Mouse (Mus musculus) urinary bladder, adult 18-20 months (tissue): ENCODE results near the gene Htra3.

Source experiments
- DNase-seq, 2 experiments: peaks; one replicate each; pipeline ENCODE4 v3.0.0; 2022; ENCODE audit warnings: low spot score in 2 of 2, mixed read lengths in 2 of 2

Gene Htra3

DNA sequence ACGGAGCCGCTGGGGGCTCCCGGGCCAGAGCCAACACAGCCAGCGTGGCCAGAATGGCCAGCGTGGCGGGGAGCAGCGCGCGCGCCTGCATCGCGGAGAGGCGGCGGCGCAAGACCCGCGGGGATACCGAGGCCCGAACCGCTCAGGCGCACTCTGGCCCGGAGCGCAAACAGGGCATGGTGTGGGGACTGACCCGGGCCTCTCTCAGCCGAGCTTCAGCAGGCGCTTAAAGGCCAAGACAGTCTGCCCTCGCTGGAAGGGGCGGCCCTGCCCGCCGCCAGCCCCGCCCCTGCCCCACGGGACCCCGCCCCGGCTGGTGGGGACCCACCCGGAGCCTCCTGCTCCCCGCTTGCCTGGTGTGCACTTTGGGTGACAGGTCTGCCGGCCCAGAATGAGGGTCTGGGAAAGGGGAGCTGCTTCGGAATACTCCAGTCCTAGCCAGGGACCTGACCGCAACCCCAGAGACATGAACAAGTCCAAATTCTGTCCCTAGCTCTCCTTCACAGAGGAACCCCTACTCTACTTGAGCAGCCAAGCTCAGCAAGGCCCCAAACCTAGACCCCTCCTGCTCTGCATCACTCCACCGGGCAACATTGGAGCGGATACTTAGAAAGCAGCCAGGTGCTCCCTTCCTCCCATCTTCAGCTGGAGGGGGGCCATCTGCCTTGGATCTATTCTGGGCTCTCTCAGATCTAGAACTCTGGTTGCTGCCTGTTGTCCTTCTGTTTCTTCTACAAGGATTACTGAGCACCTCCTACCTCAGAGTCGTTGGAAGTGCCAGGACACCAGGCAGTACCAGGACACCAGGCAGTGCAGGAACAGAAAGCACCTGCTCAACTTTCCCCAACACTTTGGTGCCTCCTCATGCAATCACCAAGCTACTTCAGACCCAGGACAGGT is at the start of gene Htra3:
TSS of gene Htra3 (minus strand) at position 527 of the 900 bp plus-strand sequence.
- DNase-seq, result peak; percentile 52 to 53

- peak; percentile 46 to 50 for DNase-seq
Observed at GRCm38 (mm10) chr5:35728957-35729460, 49.4 kb upstream of the Htra3 start.

GRCm38 (mm10) chr5:35728344-35728956 is 48.9 kb upstream of the Htra3 start:
- DNase-seq, result no peak

DNA sequence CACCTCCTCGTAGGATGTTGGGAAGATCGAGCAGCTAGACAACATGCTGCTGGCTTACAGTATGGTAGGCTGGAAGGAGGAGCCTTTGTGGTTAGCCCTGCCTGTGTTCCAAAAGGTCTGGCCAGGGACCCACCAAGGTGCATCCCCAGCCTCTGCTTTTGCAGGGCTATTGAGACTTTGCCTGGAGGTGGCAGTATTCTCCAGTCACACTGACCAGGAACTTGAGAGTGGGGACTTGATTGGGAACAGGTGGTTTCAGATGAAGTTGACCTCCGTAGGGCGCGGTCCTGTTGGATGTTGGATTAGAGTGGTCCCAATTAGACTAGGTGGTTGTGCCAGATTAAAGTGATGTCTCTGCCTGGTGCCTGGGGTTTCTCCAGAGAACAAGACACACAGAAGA is 47.9 kb upstream of the Htra3 start:
- DNase-seq, result no peak

- DNase-seq, result no peak
Observed at GRCm38 (mm10) chr5:35725840-35726239, 46.3 kb upstream of the Htra3 start.

GRCm38 (mm10) chr5:35723900-35724299 is 44.3 kb upstream of the Htra3 start:
- DNase-seq, result no peak

GRCm38 (mm10) chr5:35722654-35723053 is 43.1 kb upstream of the Htra3 start:
- no peak for DNase-seq

DNA sequence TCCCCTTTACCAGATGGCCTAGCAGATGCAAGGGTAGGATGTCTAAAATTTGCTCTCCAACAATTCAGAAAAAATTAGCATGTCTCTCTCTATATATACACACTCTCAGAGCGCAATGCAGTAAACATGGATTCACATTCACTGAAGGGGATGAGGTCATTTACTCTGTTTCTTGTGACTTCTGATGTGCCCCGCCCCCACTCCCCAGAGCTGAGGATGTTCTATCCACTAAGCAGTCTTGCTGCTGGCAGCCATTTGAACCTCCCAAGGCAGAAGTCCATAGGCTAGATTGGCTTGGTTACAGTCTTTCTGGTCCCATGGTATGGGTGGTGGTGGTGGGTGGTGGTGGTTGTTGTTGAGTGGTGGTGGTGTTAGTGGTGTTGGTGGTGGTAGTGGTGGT is 42.4 kb upstream of the Htra3 start:
- no peak for DNase-seq

- DNase-seq, result no peak
Observed at GRCm38 (mm10) chr5:35719880-35720279, 40.3 kb upstream of the Htra3 start.

DNA sequence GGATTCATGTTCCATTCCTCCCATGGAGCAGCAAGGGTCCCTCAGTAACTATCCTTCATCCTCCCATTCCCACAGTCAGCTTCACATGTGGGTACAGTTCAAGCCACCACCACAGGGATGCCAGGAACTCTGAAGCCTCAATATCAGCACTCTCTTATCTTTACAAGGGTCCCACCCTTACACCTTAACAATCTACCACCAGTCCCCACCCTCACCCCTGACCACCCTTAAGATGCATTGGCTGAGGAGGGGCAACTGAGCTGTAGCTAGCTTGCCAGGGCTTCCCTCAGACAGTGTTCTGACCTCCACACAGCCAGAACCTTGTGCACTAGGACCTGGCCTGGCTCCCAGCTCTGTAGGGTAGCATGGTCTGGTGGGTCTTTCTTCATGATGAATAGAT is 39.8 kb upstream of the Htra3 start:
- no peak for DNase-seq

DNA sequence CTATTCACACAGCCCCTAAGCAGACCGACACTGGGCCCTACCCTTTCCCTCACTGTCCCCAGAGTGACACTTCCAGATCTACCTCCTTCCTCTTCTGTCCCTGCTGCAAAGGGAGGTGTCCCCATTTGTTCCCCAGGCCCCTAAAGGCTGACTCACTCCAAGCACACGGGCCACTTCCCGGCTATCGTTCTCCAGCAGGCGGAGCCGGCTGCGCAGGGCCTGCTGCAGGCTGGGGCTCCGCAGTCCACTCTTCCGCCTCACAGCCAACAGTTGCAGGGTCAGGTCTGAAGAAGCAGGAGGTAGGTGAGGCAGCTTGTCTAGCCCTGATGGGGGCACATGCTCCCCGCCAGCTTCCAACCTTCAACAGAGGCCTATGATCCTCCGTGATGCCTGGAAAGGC is 39.2 kb upstream of the Htra3 start:
- DNase-seq, result no peak

DNA sequence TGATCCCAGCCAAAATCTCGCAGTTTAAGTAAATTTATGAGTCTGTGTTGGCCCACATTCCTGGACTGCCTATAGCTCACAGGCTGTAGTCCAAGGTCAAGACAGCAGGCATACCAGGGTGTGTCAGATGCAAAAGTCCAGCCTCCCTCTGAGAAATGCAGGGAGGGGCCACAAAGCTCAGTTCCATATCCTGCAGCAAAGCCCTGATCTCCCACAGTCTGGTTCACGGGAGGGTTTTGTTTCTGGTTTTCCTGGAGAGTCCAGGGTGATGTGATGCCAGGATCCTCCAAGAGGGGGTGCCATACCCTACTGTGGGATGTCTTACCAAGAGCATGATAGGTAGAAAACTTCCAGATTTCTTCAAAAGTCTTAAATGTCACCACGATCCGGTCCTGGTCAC is 38.4 kb upstream of the Htra3 start:
- peak in 1 of 2 experiments; percentile 65 for DNase-seq

DNA sequence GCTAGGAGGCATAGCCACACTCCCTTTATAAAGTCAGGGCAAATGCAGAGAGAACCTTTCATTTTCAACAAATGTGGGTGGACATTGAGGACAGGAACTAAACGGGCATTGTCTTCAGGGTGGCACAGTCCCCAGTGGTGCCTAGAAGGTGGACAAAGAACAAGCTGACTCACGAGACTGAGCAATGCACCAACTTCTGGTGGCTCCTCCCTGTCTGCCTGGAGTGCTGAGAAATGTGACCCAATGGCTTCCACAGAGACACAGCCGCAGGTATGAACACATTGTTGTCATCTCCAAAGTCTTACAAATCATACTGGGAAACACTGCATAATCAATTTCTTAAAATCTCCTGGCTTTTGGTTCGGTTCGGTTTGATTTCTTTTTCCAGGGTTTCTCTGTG is 37.9 kb upstream of the Htra3 start:
- DNase-seq, result no peak

- peak in 1 of 2 experiments; percentile 42 for DNase-seq
Observed at GRCm38 (mm10) chr5:35713649-35714354, 34.2 kb upstream of the Htra3 start.

DNA sequence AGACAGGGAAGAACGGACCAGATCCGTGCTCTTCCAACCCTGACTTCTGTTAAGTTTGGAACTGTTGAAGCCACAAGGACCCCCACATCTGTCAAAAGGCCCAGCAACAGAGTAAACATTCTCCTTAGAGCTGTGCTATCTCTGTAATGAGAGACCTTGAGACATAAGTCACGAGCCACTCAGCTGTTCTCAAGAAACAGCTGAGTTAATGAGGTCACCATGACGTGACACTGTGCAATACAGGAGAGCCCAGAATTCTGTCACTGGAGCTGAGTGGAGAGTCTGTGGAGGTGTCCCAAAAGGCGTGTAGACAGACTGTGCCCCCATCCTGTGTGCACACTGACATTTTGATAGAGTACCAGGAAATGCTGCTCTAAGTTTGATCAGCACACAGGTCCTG is 32.9 kb upstream of the Htra3 start:
- no peak for DNase-seq

- no peak for DNase-seq
Observed at GRCm38 (mm10) chr5:35710931-35711330, 31.3 kb upstream of the Htra3 start.

- DNase-seq, result no peak
Observed at GRCm38 (mm10) chr5:35710481-35710880, 30.9 kb upstream of the Htra3 start.

DNA sequence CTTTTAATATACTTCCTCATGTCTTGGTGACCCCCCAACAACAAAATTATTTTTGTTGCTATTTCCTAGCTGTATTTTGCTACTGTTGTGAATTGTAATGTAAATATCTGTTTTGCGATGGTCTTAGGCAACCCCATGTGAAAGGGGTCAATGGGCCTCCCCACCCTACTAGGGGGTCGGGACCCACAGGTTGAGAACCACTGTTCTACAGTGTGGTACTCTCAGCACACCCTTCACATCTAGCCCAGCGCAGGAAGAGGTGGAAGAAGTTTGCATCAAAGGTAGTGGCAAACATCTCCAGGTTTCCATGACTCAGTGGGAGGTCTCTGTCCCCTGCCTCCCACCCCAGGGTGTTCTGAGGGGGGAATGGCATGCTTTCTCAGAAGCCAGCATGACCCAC is 25.8 kb upstream of the Htra3 start:
- no peak for DNase-seq

GRCm38 (mm10) chr5:35703814-35704213 is 24.2 kb upstream of the Htra3 start:
- DNase-seq, result no peak

GRCm38 (mm10) chr5:35703183-35703582 is 23.6 kb upstream of the Htra3 start:
- DNase-seq, result no peak

GRCm38 (mm10) chr5:35702582-35703140 is 23.1 kb upstream of the Htra3 start:
- DNase-seq, result no peak

GRCm38 (mm10) chr5:35701042-35701441 is 21.5 kb upstream of the Htra3 start:
- DNase-seq, result peak; percentile 58
